In genomic region chr4:140283398-140283797, GRCm38 (mm10) we compare ENCODE assay signal across 7 mouse cellular contexts. TPM values are rescaled to one million over a fixed set of nuclear protein-coding genes. Genes with fewer than 3 reads are reported as not detected.
DNase-seq lines count a peak whose midpoint lies in the region; ATAC-seq lines count a peak whose summit lies in the region.

No protein-coding gene starts in this region.

- DNase-seq in thymus, postnatal 14 days: peak; percentile 8
- no peak for DNase-seq in thymus, postnatal 25 days
- peak; percentile 18 for DNase-seq in c-Kit-positive CD71-negative TER-119-negative erythroid progenitor cells, embryonic 14.5 days (ENCODE audit: low read depth)
- DNase-seq in kidney, postnatal 4 days: peak; percentile 88 to 90
- peak; percentile 83 for DNase-seq in testis, postnatal 10 days (ENCODE audit: low spot score)
- DNase-seq in layer of hippocampus, postnatal 36 days: no peak

- ATAC-seq in inflammation-experienced regulatory T-cells, adult 6 months: no peak

RNA-seq across cellular contexts. Expression of gene Igsf21, which starts 36.8 kb away (rescaled TPM):
- total RNA-seq in layer of hippocampus, postnatal 36 days (2021): 10 to 100 TPM; 35.3 to 38.7 TPM
- not detected for polyA plus RNA-seq in inflammation-experienced regulatory T-cells, adult 6 months (2017; shearing (Covaris generic))

Comparison
In these comparisons a context has a peak if more than half of its experiments do, and no peak if none do; other contexts are left out.
1. DNase-seq: peak in thymus, postnatal 14 days (single experiment), c-Kit-positive CD71-negative TER-119-negative erythroid progenitor cells, embryonic 14.5 days (single experiment), kidney, postnatal 4 days (2 of 2) and testis, postnatal 10 days (single experiment); none in thymus, postnatal 25 days (single experiment) and layer of hippocampus, postnatal 36 days (0 of 2).